ENCODE assay signal across 31 mouse cellular contexts in genomic region chr7:127289306-127289705, GRCm38 (mm10). TPM values are rescaled to one million over a fixed set of nuclear protein-coding genes. Genes with fewer than 3 reads are reported as not detected.
A peak's percentile ranks its signal among the peaks of the same experiment; 100 is the strongest.
DNase-seq lines count a peak whose midpoint lies in the region; ATAC-seq and TF ChIP-seq lines count a peak whose summit lies in the region.
"Had no signal": no experiment of that assay in that cellular context is flagged by ENCODE, and none has a peak within 500 bp of the region (broad histone marks: within the 10 kb centered on the region; RNA-seq: fewer than 3 reads in every experiment).

No protein-coding gene starts in this region.

- H3K4me3 ChIP-seq in megakaryocyte, embryonic 14.5 days (replicated peaks), result peak overlapping the region; percentile 59
- no peak overlapping the region for H3K4me3 ChIP-seq in bone marrow macrophage, adult 2 months (ENCODE audit: insufficient read depth, low read length)
- no peak overlapping the region for H3K4me3 ChIP-seq in liver, embryonic 12.5 days
- H3K4me3 ChIP-seq: embryonic facial prominence, embryonic 10.5 days; embryonic facial prominence, embryonic 13.5 days; erythroblast, embryonic 14.5 days; forebrain, embryonic 12.5 days; gastrocnemius, adult 2 months; heart, adult 2 months; heart, embryonic 10.5 days; heart, embryonic 13.5 days had no signal

- peaks cover 73% of the 10 kb centered on the region for H3K4me1 ChIP-seq in megakaryocyte, embryonic 14.5 days
- H3K4me1 ChIP-seq in bone marrow macrophage, adult 2 months (ENCODE audit: control insufficient read depth, insufficient read depth, low read length), result peaks cover 44% of the 10 kb centered on the region
- peaks cover 22% of the 10 kb centered on the region for H3K4me1 ChIP-seq in liver, embryonic 12.5 days
- H3K4me1 ChIP-seq: forebrain, embryonic 12.5 days; heart, embryonic 13.5 days had no signal

- peak overlapping the region; percentile 51 for H3K27ac ChIP-seq in bone marrow macrophage, adult 2 months (ENCODE audit: insufficient read depth, low read depth, low read length)
- H3K27ac ChIP-seq in liver, embryonic 12.5 days, result no peak overlapping the region
- H3K27ac ChIP-seq: embryonic facial prominence, embryonic 10.5 days; embryonic facial prominence, embryonic 13.5 days; forebrain, embryonic 12.5 days; gastrocnemius, adult 2 months; heart, adult 2 months; heart, embryonic 10.5 days; heart, embryonic 13.5 days; hindbrain, embryonic 14.5 days; hindbrain, postnatal 0 days had no signal

- no peak for TF ChIP-seq CTCF in bone marrow macrophage, adult 2 months (IDR thresholded peaks at IDR 0.05; ENCODE audit: low read depth, low read length)

- peaks cover 2% of the 10 kb centered on the region for H3K36me3 ChIP-seq in megakaryocyte, embryonic 14.5 days (replicated peaks; ENCODE audit: low read length)
- H3K36me3 ChIP-seq in splenic B cell, adult 2 months (ENCODE audit: control insufficient read depth, insufficient read depth, low read length, poor library complexity, severe bottlenecking), result no peaks in the 10 kb centered on the region
- no peaks in the 10 kb centered on the region; the same call in 1 of the 2 replicates for H3K36me3 ChIP-seq in liver, embryonic 12.5 days
- H3K36me3 ChIP-seq: embryonic facial prominence, embryonic 10.5 days; embryonic facial prominence, embryonic 13.5 days; forebrain, embryonic 12.5 days; heart, embryonic 10.5 days; heart, embryonic 13.5 days had no signal

- H3K4me2 ChIP-seq in liver, embryonic 12.5 days, result no peak overlapping the region
- H3K4me2 ChIP-seq: embryonic facial prominence, embryonic 13.5 days; forebrain, embryonic 12.5 days; heart, embryonic 13.5 days; hindbrain, embryonic 14.5 days had no signal

- 40% methylated on average over 2 of the region's 2 CpGs for WGBS in liver, embryonic 12.5 days (ENCODE audit: insufficient replicate concordance)

- ATAC-seq in megakaryocyte, adult 5-6 weeks (ENCODE audit: poor library complexity, severe bottlenecking), result no peak
- ATAC-seq in liver, embryonic 12.5 days, result no peak
- ATAC-seq: activated CD4-positive, CD25-positive, alpha-beta regulatory T cell, adult 4 months; forebrain, postnatal 0 days; hindbrain, postnatal 0 days; intestine, postnatal 0 days had no signal

- H3K9ac ChIP-seq in liver, embryonic 12.5 days, result no peak overlapping the region
- H3K9ac ChIP-seq: embryonic facial prominence, embryonic 13.5 days; forebrain, embryonic 12.5 days; forebrain, postnatal 0 days; heart, embryonic 13.5 days; hindbrain, embryonic 14.5 days had no signal

- TF ChIP-seq POLR2A in bone marrow macrophage, adult 2 months (IDR thresholded peaks at IDR 0.05; ENCODE audit: borderline replicate concordance, low read depth, low read length), result no peak

- peak; percentile 61 for DNase-seq in induced T-regulatory cell, adult 2 months (ENCODE audit: low read depth)
- peak; percentile 70 for DNase-seq in splenic B cell, adult 2 months (ENCODE audit: low read depth, low spot score)
- no peak for DNase-seq in thymus, postnatal 25 days
- DNase-seq in adrenal gland, postnatal 36 days, result no peak
- DNase-seq: adrenal gland, adult 8-10 months; adrenal gland, postnatal 25 days; cerebellum, adult 11 months; cerebellum, adult 2 months; cerebellum, adult 9-11 months; cerebellum, postnatal 25 days; embryo, embryonic 11 days; forebrain, postnatal 0 days; gastrocnemius, adult 2 months; gastrocnemius, postnatal 25 days; heart, adult 2 months; heart, postnatal 14 days; heart, postnatal 4 days had no signal

- H3K9me3 ChIP-seq in megakaryocyte, embryonic 14.5 days, result no peaks in the 10 kb centered on the region
- H3K9me3 ChIP-seq in liver, embryonic 12.5 days (replicated peaks), result no peaks in the 10 kb centered on the region

- H3K27me3 ChIP-seq in megakaryocyte, embryonic 14.5 days (replicated peaks), result peaks cover 6% of the 10 kb centered on the region
- H3K27me3 ChIP-seq in splenic B cell, adult 2 months (ENCODE audit: control insufficient read depth, insufficient read depth, low read length, poor library complexity, severe bottlenecking), result no peaks in the 10 kb centered on the region
- no peaks in the 10 kb centered on the region for H3K27me3 ChIP-seq in liver, embryonic 12.5 days (replicated peaks)
- H3K27me3 ChIP-seq: embryonic facial prominence, embryonic 13.5 days; forebrain, embryonic 12.5 days had no signal

RNA-seq across cellular contexts. Expression of gene Itgal, which starts 6.8 kb away (rescaled TPM):
- 11.2 and 21.5 TPM in 2 replicates for polyA plus RNA-seq in megakaryocyte, embryonic 14.5 days (2012; ENCODE audit: insufficient read depth, low replicate concordance)
- 117 and 130 TPM in 2 replicates for total RNA-seq in megakaryocyte, adult 5-6 weeks (2015)
- 59.4 and 72.4 TPM in 2 replicates for total RNA-seq in megakaryocyte, adult 5-6 weeks (2017)
- polyA plus RNA-seq in bone marrow macrophage, adult 2 months (2012; ENCODE audit: insufficient read depth, insufficient read length, missing spikeins), result 42.3 and 49.7 TPM in 2 replicates
- 6.0 and 6.3 TPM in 2 replicates for polyA plus RNA-seq in liver, embryonic 12.5 days (2016; fragmentation: Nextera tagmentation; extraction: Ambion mirVana)
- 1 to 10 TPM; 1.1 to 1.8 TPM for total RNA-seq in adrenal gland, postnatal 36 days (2021)
- total RNA-seq: hindbrain, postnatal 0 days had no signal

RNA-seq across cellular contexts. Expression of gene Sephs2, which starts 15.5 kb away (rescaled TPM):
- polyA plus RNA-seq in megakaryocyte, embryonic 14.5 days (2012; ENCODE audit: insufficient read depth, low replicate concordance), result 32.9 and 41.0 TPM in 2 replicates
- total RNA-seq in megakaryocyte, adult 5-6 weeks (2015), result 55.5 and 61.6 TPM in 2 replicates
- 130 and 138 TPM in 2 replicates for total RNA-seq in megakaryocyte, adult 5-6 weeks (2017)
- polyA plus RNA-seq in bone marrow macrophage, adult 2 months (2012; ENCODE audit: insufficient read depth, insufficient read length, missing spikeins), result 72.2 and 77.0 TPM in 2 replicates
- polyA plus RNA-seq in liver, embryonic 12.5 days (2016; fragmentation: Nextera tagmentation; extraction: Ambion mirVana), result 170 and 172 TPM in 2 replicates
- 100 to 1,000 TPM in 1 of 2 experiments, 10 to 100 TPM in 1; 65.9 to 128 TPM for total RNA-seq in adrenal gland, postnatal 36 days (2021)

RNA-seq across cellular contexts. Expression of gene Dctpp1, which starts 28.8 kb away (rescaled TPM):
- polyA plus RNA-seq in megakaryocyte, embryonic 14.5 days (2012; ENCODE audit: insufficient read depth, low replicate concordance), result 65.3 and 143 TPM in 2 replicates
- total RNA-seq in megakaryocyte, adult 5-6 weeks (2015), result 32.1 and 45.3 TPM in 2 replicates
- total RNA-seq in megakaryocyte, adult 5-6 weeks (2017), result 23.3 and 31.0 TPM in 2 replicates
- 25.6 and 27.3 TPM in 2 replicates for polyA plus RNA-seq in bone marrow macrophage, adult 2 months (2012; ENCODE audit: insufficient read depth, insufficient read length, missing spikeins)
- polyA plus RNA-seq in liver, embryonic 12.5 days (2016; fragmentation: Nextera tagmentation; extraction: Ambion mirVana), result 163 and 167 TPM in 2 replicates
- 10 to 100 TPM; 27.8 to 49.1 TPM for total RNA-seq in adrenal gland, postnatal 36 days (2021)

RNA-seq across cellular contexts. Expression of gene Zfp771, which starts 45.2 kb away (rescaled TPM):
- polyA plus RNA-seq in megakaryocyte, embryonic 14.5 days (2012; ENCODE audit: insufficient read depth, low replicate concordance), result 85.4 and 270 TPM in 2 replicates
- total RNA-seq in megakaryocyte, adult 5-6 weeks (2015), result 0.96 and 1.8 TPM in 2 replicates
- total RNA-seq in megakaryocyte, adult 5-6 weeks (2017), result 0.28 and 0.73 TPM in 2 replicates
- polyA plus RNA-seq in bone marrow macrophage, adult 2 months (2012; ENCODE audit: insufficient read depth, insufficient read length, missing spikeins), result 10.9 and 12.4 TPM in 2 replicates
- 30.0 and 31.6 TPM in 2 replicates for polyA plus RNA-seq in liver, embryonic 12.5 days (2016; fragmentation: Nextera tagmentation; extraction: Ambion mirVana)
- 10 to 100 TPM; 28.0 to 34.2 TPM for total RNA-seq in adrenal gland, postnatal 36 days (2021)

RNA-seq across cellular contexts. Expression of gene Zfp768, which starts 56.1 kb away (rescaled TPM):
- 21.5 and 31.6 TPM in 2 replicates for polyA plus RNA-seq in megakaryocyte, embryonic 14.5 days (2012; ENCODE audit: insufficient read depth, low replicate concordance)
- 2.0 and 2.4 TPM in 2 replicates for total RNA-seq in megakaryocyte, adult 5-6 weeks (2015)
- total RNA-seq in megakaryocyte, adult 5-6 weeks (2017), result 3.9 and 4.6 TPM in 2 replicates
- polyA plus RNA-seq in bone marrow macrophage, adult 2 months (2012; ENCODE audit: insufficient read depth, insufficient read length, missing spikeins), result 14.9 and 16.2 TPM in 2 replicates
- 4.8 and 5.2 TPM in 2 replicates for polyA plus RNA-seq in liver, embryonic 12.5 days (2016; fragmentation: Nextera tagmentation; extraction: Ambion mirVana)
- total RNA-seq in adrenal gland, postnatal 36 days (2021), result 10 to 100 TPM; 25.9 to 26.1 TPM

Comparison
In these comparisons a context has a peak if more than half of its experiments do, and no peak if none do; other contexts are left out.
1. DNase-seq: peak in induced T-regulatory cell, adult 2 months (single experiment) and splenic B cell, adult 2 months (single experiment); none in thymus, postnatal 25 days (single experiment) and adrenal gland, postnatal 36 days (0 of 2).